Mouse (Mus musculus) layer of hippocampus, postnatal 10 days (tissue): ENCODE data around the gene Gm3573. TPM values are rescaled to one million over a fixed set of nuclear protein-coding genes. Genes with fewer than 3 reads are reported as not detected.
"Not testable (repeated sequence)": the region's sequence is repeated elsewhere in the genome, so short reads cannot be mapped to it uniquely, and the experiment has no call there.

Experiments
- DNase-seq, 2 experiments: peaks; one replicate each; pipeline ENCODE4 v3.0.0; 2021; ENCODE audit warnings: low spot score in 2 of 2
- long read RNA-seq: library from polyadenylated mRNA; stranded (forward); transcript quantifications from one replicate; pipeline ENCODE4 v2.0.0, GENCODE M21; 2023
- total RNA-seq, 2 experiments: library from RNA; stranded (reverse); gene quantifications; 2 replicates each; pipeline ENCODE4 v1.2.3; 2021

Gene Gm3573
- total RNA-seq = 1 to 10 TPM; 2.5 to 3.3 TPM
- long read RNA-seq = 0 reads

DNA sequence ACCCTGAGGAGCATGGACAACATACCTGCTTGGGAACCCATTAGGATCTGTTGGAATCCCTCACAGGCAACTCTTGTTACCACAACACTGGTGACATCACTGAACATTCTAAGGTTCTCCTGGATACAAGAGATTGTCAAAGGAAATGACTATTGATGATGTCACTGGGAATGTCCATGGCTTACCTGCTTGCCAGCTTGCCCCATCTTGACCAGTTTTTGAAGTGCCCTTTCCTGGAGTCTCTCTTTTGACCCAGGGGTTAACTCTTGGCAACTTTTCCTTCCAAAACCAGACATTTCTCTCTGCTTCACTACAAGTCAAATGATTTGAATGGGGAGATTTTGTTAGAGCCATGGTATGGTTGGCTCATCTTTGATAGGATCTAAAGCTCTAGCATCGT lies at the start of gene Gm3573:
Gene Gm3573 (minus strand): TSS at position 101 of the 400 bp plus-strand sequence.
- not testable (repeated sequence) for DNase-seq

DNA sequence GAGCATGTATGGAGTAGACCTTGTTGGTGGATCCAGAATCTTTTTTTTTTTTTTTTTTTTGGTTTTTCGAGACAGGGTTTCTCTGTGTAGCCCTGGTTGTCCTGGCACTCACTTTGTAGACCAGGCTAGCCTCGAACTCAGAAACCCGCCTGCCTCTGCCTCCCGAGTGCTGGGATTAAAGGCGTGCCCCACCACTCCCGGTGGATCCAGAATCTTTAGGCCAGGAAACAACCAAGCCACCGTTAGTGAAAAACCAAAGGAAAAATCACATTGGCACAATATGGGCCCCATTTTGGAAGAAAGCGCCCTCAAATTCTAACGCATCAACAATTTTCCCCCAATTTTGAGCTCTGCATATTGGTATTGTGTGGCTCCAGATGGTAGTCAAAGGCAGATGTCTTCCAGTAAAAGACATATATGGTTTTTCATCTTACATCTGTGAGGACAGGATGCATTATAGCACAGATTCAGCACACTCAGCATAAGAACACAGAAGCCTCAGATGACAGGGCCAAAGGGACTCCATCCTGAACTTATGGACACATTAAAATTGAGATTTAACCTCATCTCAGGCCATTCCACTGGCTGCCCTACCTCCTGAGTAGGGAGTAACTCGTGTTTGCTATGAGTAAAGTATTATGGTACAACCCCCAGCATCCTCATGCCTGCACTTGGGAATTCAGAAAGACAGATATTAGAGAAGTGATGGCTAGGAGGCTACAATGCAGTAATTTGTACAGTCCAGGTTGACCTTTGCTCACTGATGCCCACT lies 26.4 kb upstream of the Gm3573 start:
- peak in 1 of 2 experiments; percentile 10 for DNase-seq

DNA sequence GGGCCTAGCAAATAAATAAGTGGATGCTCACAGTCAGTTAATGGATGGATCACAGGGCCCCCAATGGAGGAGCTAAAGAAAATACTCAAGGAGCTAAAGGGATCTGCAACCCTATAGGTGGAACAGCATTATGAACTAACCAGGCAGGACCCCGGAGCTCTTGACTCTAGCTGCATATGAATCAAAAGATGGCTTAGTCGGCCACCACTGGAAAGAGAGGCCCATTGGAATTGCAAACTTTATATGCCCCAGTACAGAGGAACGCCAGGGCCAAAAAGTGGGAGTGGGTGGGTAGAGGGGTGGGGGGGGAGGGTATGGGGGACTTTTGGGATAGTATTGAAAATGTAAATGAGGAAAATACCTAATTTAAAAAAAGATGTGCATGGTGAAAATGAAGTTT lies 6.7 kb downstream of the Gm3573 start:
- not testable (repeated sequence) for DNase-seq

DNA sequence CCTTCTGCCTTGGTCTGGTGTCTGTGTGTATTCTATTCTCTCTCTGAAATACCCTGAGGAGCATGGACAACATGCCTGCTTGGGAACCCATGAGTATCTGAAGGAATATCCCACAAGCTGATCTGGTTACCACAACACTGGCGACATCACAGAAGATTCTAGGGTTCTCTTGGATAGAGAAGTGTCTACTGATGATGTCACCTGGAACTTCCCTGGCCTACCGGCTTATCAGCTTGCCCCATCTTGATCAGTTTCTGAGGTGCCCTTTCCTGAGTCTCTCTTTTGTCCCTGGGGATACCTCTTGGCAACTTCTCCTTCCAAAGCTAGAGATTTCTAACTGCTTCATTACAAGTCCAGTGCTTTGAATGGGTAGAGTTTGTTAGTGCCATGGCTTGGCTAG lies 28.1 kb downstream of the Gm3573 start, which contains the start of gene Gm17027:
Gene Gm17027 (minus strand): TSS at position 101 of the 400 bp plus-strand sequence.
- not testable (repeated sequence) for DNase-seq

Other genes with a start within 250 kb of the Gm3573 start
- not detected for gene 1700024B05Rik, start 246.8 kb downstream of the Gm3573 start, total RNA-seq
- not detected for gene Gm6401, start 222.9 kb downstream of the Gm3573 start, total RNA-seq
- under 1 TPM in 1 of 2 experiments, not detected in 1; 0.85 TPM for gene Gm3543, start 207.5 kb downstream of the Gm3573 start, total RNA-seq
- not detected for gene Gm7951, start 73.4 kb downstream of the Gm3573 start, total RNA-seq
- gene Gm17027, start 28.2 kb downstream of the Gm3573 start, total RNA-seq = not detected
- not detected for gene Gm17026, start 69.3 kb upstream of the Gm3573 start, total RNA-seq
- gene Gm9611, start 106.6 kb upstream of the Gm3573 start, total RNA-seq = not detected
- gene Gm7995, start 119.4 kb upstream of the Gm3573 start, total RNA-seq = not detected
- not detected for gene Gm8005, start 248.9 kb upstream of the Gm3573 start, total RNA-seq